Mouse (Mus musculus) brown adipose tissue, adult 24 weeks (tissue): Measurements from ENCODE around the gene Gm21987. TPM values are rescaled to one million over a fixed set of nuclear protein-coding genes. Genes with fewer than 3 reads are reported as not detected.

Source experiments
- H3K27ac ChIP-seq: fragments of 200-500 bp; replicated peaks from 2 replicates; pipeline ENCODE4 v1.5.1; 2012; ENCODE audit warnings: low read depth, mild to moderate bottlenecking, low read length
- H3K4me1 ChIP-seq: fragments of 200-500 bp; 2 replicates; pipeline ENCODE4 v1.6.1; 2012; ENCODE audit warnings: low read length, mixed read lengths; ENCODE audit not compliant: control insufficient read depth, insufficient read depth, insufficient read length
- H3K4me3 ChIP-seq: fragments of 200-500 bp; 2 replicates; pipeline ENCODE4 v1.5.1; 2012; ENCODE audit warnings: low read depth, mild to moderate bottlenecking, low read length, moderate library complexity; ENCODE audit not compliant: insufficient read depth
- polyA plus RNA-seq: library from polyadenylated mRNA; stranded (reverse); fragments of >200 nt; gene quantifications from 2 replicates; pipeline ENCODE4 v1.2.4, GENCODE M21; 2012; ENCODE audit not compliant: missing spikeins, insufficient read depth, insufficient read length

Gm21987 gene
- polyA plus RNA-seq, 1 experiment, result not detected

GRCm38 (mm10) chr16:38406708-38407107, 59.9 kb downstream of the Gm21987 start:
- no peak overlapping the region for H3K4me3 ChIP-seq
- H3K27ac ChIP-seq, result no peak overlapping the region
- no peaks in the 10 kb centered on the region for H3K4me1 ChIP-seq

GRCm38 (mm10) chr16:38407584-38407983, 60.7 kb downstream of the Gm21987 start:
- H3K4me1 ChIP-seq, result no peaks in the 10 kb centered on the region
- no peak overlapping the region for H3K27ac ChIP-seq
- H3K4me3 ChIP-seq, result no peak overlapping the region

- no peak overlapping the region for H3K4me3 ChIP-seq
- H3K27ac ChIP-seq, result no peak overlapping the region
- H3K4me1 ChIP-seq, result no peaks in the 10 kb centered on the region
Observed at GRCm38 (mm10) chr16:38408416-38408815, 61.6 kb downstream of the Gm21987 start.

Other genes starting within 250 kb of the Gm21987 start
- not detected in 2 replicates for gene Nr1i2, start 52.2 kb upstream of the Gm21987 start, polyA plus RNA-seq
- not detected in 2 replicates for gene Maats1, start 4.9 kb upstream of the Gm21987 start, polyA plus RNA-seq
- gene Cox17, start within 50 bp of the Gm21987 start, polyA plus RNA-seq, result 1,266 and 1,331 TPM in 2 replicates
- 15.5 and 17.0 TPM in 2 replicates for gene Popdc2, start 15.2 kb downstream of the Gm21987 start, polyA plus RNA-seq
- 11.3 and 14.4 TPM in 2 replicates for gene Pla1a, start 86.1 kb downstream of the Gm21987 start, polyA plus RNA-seq
- gene Adprh, start 105.7 kb downstream of the Gm21987 start, polyA plus RNA-seq, result 15.4 and 21.4 TPM in 2 replicates
- 1.0 TPM in 1 of 2 replicates, not detected in the other for gene Cd80, start 108.5 kb downstream of the Gm21987 start, polyA plus RNA-seq
- 43.1 and 49.2 TPM in 2 replicates for gene Timmdc1, start 175.6 kb downstream of the Gm21987 start, polyA plus RNA-seq
- gene Poglut1, start 203.2 kb downstream of the Gm21987 start, polyA plus RNA-seq, result 10.1 and 14.5 TPM in 2 replicates
- gene Tmem39a, start 211.7 kb downstream of the Gm21987 start, polyA plus RNA-seq, result 24.1 and 30.9 TPM in 2 replicates